Mouse (Mus musculus): ENCODE results near the gene Trove2. TPM values are rescaled to one million over a fixed set of nuclear protein-coding genes. Genes with fewer than 3 reads are reported as not detected.
"Not testable (repeated sequence)": the region's sequence is repeated elsewhere in the genome, so short reads cannot be mapped to it uniquely, and the experiment has no call there.

The Trove2 gene
- polyA plus RNA-seq, 1 experiment from 2014 or later = 23.6 TPM

- Histone ChIP-seq H3K9me3 (replicated peaks) (no peaks in the 10 kb centered on the region), H3K27me3 (ENCODE audit: low read depth, poor library complexity, severe bottlenecking) (no peaks in the 10 kb centered on the region)
- WGBS = 80% methylated on average over 9 of the region's 9 CpGs
Observed at GRCm38 (mm10) chr1:143727701-143728445, 49.0 kb downstream of the Trove2 start.

GRCm38 (mm10) chr1:143724456-143725064, 52.3 kb downstream of the Trove2 start:
- H3K27ac ChIP-seq = no peak overlapping the region
- no peaks in the 10 kb centered on the region for H3K27me3 ChIP-seq (ENCODE audit: low read depth, poor library complexity, severe bottlenecking)
- H3K4me1 ChIP-seq = no peaks in the 10 kb centered on the region
- 87% methylated on average over 5 of the region's 5 CpGs for WGBS
- no peak overlapping the region for H3K4me3 ChIP-seq
- no peaks in the 10 kb centered on the region for H3K36me3 ChIP-seq
- H3K9me3 ChIP-seq (replicated peaks) = no peaks in the 10 kb centered on the region
- no peak for DNase-seq (ENCODE audit: low spot score)

More at GRCm38 (mm10) chr1:143727701-143728445, 49.0 kb downstream of the Trove2 start:
- Histone ChIP-seq H3K4me3 (no peak overlapping the region), H3K36me3 (no peaks in the 10 kb centered on the region), H3K4me1 (no peaks in the 10 kb centered on the region), H3K27ac (no peak overlapping the region)
- DNase-seq (ENCODE audit: low spot score) = no peak

GRCm38 (mm10) chr1:143716038-143716437, 60.8 kb downstream of the Trove2 start, which contains the start of gene Glrx2:
Glrx2 (plus strand) TSS chr1:143716338.
- DNase-seq (ENCODE audit: low spot score); H3K27me3 ChIP-seq (ENCODE audit: low read depth, poor library complexity, severe bottlenecking); H3K4me1 ChIP-seq; H3K36me3 ChIP-seq; H3K27ac ChIP-seq; H3K4me3 ChIP-seq; H3K9me3 ChIP-seq (replicated peaks): not testable (repeated sequence)
- WGBS = no CpG with 5 or more reads among the region's 2 CpGs

- WGBS = 79% methylated on average over 5 of the region's 5 CpGs
- Histone ChIP-seq H3K27ac (peak overlapping the region; percentile 36; the same call in 1 of the 2 replicates), H3K4me3 (no peak overlapping the region), H3K36me3 (no peaks in the 10 kb centered on the region), H3K9me3 (replicated peaks) (no peaks in the 10 kb centered on the region), H3K4me1 (peaks cover 7% of the 10 kb centered on the region), H3K27me3 (ENCODE audit: low read depth, poor library complexity, severe bottlenecking) (no peaks in the 10 kb centered on the region)
- no peak for DNase-seq (ENCODE audit: low spot score)
Observed at GRCm38 (mm10) chr1:143710627-143710976, 66.3 kb downstream of the Trove2 start.

- no peaks in the 10 kb centered on the region for H3K36me3 ChIP-seq
- H3K4me3 ChIP-seq = no peak overlapping the region
- 73% methylated on average over 7 of the region's 7 CpGs for WGBS
- DNase-seq (ENCODE audit: low spot score) = peak; percentile 30
- H3K27ac ChIP-seq = peak overlapping the region; percentile 36; the same call in 1 of the 2 replicates
- no peaks in the 10 kb centered on the region for H3K9me3 ChIP-seq (replicated peaks)
- H3K4me1 ChIP-seq = peaks cover 7% of the 10 kb centered on the region
- H3K27me3 ChIP-seq (ENCODE audit: low read depth, poor library complexity, severe bottlenecking) = no peaks in the 10 kb centered on the region
Observed at GRCm38 (mm10) chr1:143709966-143710626, 66.8 kb downstream of the Trove2 start.

- Histone ChIP-seq H3K4me1 (peaks cover 7% of the 10 kb centered on the region), H3K36me3 (no peaks in the 10 kb centered on the region), H3K27ac (no peak overlapping the region), H3K27me3 (ENCODE audit: low read depth, poor library complexity, severe bottlenecking) (no peaks in the 10 kb centered on the region), H3K9me3 (replicated peaks) (no peaks in the 10 kb centered on the region), H3K4me3 (no peak overlapping the region)
- DNase-seq (ENCODE audit: low spot score) = no peak
- 82% methylated on average over 6 of the region's 6 CpGs for WGBS
Observed at GRCm38 (mm10) chr1:143708361-143708760, 68.5 kb downstream of the Trove2 start.

GRCm38 (mm10) chr1:143707006-143707405, 69.9 kb downstream of the Trove2 start:
- DNase-seq (ENCODE audit: low spot score) = no peak
- no peak overlapping the region for H3K27ac ChIP-seq
- H3K4me1 ChIP-seq = peaks cover 7% of the 10 kb centered on the region
- WGBS = 77% methylated on average over 4 of the region's 4 CpGs
- no peaks in the 10 kb centered on the region for H3K36me3 ChIP-seq
- no peaks in the 10 kb centered on the region for H3K9me3 ChIP-seq (replicated peaks)
- no peak overlapping the region for H3K4me3 ChIP-seq
- H3K27me3 ChIP-seq (ENCODE audit: low read depth, poor library complexity, severe bottlenecking) = no peaks in the 10 kb centered on the region

- Histone ChIP-seq H3K4me1 (peaks cover 4% of the 10 kb centered on the region; the same call in 1 of the 2 replicates), H3K4me3 (peak within 1 kb of the TSS; percentile 87), H3K27ac (peak within 1 kb of the TSS; percentile 97), H3K27me3 (ENCODE audit: low read depth, poor library complexity, severe bottlenecking) (no peaks in the 10 kb centered on the region), H3K36me3 (peaks cover 8% of the 10 kb centered on the region), H3K9me3 (replicated peaks) (no peaks in the 10 kb centered on the region)
- peak; percentile 94 for DNase-seq (ENCODE audit: low spot score)
- WGBS = under 1% methylated on average over 71 of the region's 74 CpGs
Observed at GRCm38 (mm10) chr1:143702741-143703262, 74.1 kb downstream of the Trove2 start, which contains the start of gene Cdc73. Cdc73 (minus strand) TSS chr1:143702893.

- DNase-seq (ENCODE audit: low spot score) = no peak
Observed at GRCm38 (mm10) chr1:143702141-143702740, 74.6 kb downstream of the Trove2 start.

GRCm38 (mm10) chr1:143701736-143702135, 75.1 kb downstream of the Trove2 start:
- H3K9me3 ChIP-seq (replicated peaks) = no peaks in the 10 kb centered on the region
- H3K4me3 ChIP-seq = peak overlapping the region; percentile 87
- DNase-seq (ENCODE audit: low spot score) = no peak
- no peaks in the 10 kb centered on the region for H3K27me3 ChIP-seq (ENCODE audit: low read depth, poor library complexity, severe bottlenecking)
- H3K27ac ChIP-seq = peak overlapping the region; percentile 97
- H3K36me3 ChIP-seq = peaks cover 18% of the 10 kb centered on the region
- WGBS = under 1% methylated on average over 13 of the region's 13 CpGs
- H3K4me1 ChIP-seq = peaks cover 4% of the 10 kb centered on the region; the same call in 1 of the 2 replicates

More at GRCm38 (mm10) chr1:143702141-143702740, 74.6 kb downstream of the Trove2 start:
- H3K27ac ChIP-seq = peak overlapping the region; percentile 97
- peaks cover 4% of the 10 kb centered on the region; the same call in 1 of the 2 replicates for H3K4me1 ChIP-seq
- peaks cover 14% of the 10 kb centered on the region for H3K36me3 ChIP-seq
- no peaks in the 10 kb centered on the region for H3K27me3 ChIP-seq (ENCODE audit: low read depth, poor library complexity, severe bottlenecking)
- peak overlapping the region; percentile 87 for H3K4me3 ChIP-seq
- no peaks in the 10 kb centered on the region for H3K9me3 ChIP-seq (replicated peaks)
- WGBS = under 1% methylated on average over 46 of the region's 48 CpGs
